Mouse (Mus musculus) gastrocnemius, adult 18-20 months (tissue): Measurements from ENCODE around the gene Xylt1. TPM values are rescaled to one million over a fixed set of nuclear protein-coding genes. Genes with fewer than 3 reads are reported as not detected.

Experiments
- DNase-seq: peaks from one replicate; pipeline ENCODE4 v3.0.0; 2021; ENCODE audit warnings: low spot score
- total RNA-seq, 2 experiments: library from RNA; stranded (reverse); gene quantifications; 2 replicates each; pipeline ENCODE4 v1.2.3; 2021

Gene Xylt1
- total RNA-seq, 2 experiments from 2014 or later: 8.2 to 9.3 TPM

DNA sequence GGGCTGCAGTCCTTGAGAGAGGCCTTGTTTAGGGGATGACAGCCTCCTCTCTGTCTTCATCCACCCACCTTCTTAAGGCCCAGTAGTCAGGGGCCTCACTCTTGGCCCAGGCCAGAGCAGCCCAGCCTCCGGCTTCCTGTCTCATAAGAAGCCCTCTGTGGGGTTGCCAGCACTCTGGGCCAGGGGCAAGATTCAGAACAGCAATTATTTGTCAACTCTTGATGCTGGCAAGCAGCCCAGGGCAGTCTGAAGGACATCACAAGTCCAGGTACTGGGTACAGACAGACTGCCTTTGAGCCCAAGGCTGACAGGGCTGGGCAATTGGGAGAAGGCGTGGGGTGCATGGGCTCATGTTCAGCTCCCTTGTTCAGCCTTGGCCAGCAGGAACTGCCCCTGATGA lies 129.3 kb downstream of the Xylt1 start:
- DNase-seq: no peak

DNA sequence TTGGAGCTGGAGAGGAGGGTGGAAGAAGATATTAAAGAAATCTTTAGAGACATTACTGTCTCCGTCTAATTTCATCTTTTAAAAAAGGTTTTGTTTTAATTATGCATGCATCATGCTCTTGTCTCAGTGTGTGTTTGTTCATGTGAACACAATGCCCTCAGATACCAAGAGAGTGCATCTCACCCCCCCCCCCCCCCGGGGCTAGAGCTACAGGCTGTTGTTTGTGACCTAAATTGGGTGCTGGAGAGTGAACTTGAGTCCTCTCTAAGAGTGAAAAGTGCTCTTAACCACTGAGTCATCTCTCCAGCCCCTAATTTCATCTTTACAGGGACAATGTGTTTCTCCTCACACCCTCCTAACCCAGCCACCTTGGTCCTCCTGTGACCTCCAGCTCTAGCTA lies 131.5 kb downstream of the Xylt1 start:
- DNase-seq: no peak

DNA sequence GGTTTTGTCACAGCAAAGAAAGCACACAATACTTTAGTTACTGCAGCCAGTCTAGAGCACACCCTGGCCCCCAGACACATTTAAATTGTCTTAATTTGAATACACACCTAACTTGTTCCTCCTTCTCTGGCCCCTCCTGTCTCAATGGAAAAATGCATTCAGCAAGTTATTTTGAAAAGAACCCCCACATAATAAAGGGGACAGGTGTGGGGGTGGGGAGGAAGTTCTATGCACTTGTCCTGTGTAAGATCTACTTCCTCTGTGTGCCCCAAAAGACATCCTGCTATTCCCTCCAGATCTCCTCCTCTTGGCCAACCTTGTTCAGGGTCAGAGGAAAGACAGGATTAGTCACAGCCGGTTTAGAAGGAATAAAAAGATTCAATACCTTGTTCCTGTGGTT lies 135.0 kb downstream of the Xylt1 start:
- DNase-seq: no peak

DNA sequence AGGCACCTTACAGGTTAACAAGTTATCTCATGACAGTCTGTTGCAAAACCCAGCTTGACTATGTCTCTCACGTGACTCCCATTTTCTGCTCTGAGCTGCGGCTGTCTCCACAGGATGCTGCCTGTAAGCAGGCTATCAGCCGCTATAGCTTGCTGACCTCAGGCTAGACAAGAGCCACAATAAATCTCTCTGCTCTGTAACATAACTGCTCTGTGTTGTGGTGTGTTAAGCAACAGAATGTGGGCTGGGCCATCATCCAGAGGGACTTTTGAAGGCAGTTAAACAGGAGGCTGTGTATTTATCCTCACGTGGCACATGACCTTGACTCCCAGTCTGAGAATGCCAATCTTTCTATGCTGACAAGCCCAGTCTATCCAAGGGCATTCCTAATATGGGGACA lies 136.1 kb downstream of the Xylt1 start:
- DNase-seq: no peak

DNA sequence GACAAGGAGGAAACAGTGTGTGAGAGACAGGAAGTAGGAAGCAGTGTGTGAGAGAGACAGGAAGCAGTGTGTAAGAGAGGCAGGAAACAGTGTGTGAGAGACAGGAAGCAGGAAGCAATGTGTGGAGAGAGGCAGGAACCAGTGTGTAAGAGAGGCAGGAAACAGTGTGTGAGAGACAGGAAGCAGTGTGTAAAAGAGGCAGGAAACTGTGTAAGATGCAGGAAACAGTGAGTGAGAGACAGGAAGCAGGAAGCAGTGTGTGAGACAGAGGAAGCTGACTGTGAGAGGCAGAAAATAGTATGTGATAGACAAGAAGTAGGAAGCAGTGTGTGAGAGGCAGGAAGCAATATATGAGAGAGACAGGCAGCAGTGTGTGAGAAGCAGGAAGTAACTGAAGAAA lies 140.6 kb downstream of the Xylt1 start:
- no peak for DNase-seq

DNA sequence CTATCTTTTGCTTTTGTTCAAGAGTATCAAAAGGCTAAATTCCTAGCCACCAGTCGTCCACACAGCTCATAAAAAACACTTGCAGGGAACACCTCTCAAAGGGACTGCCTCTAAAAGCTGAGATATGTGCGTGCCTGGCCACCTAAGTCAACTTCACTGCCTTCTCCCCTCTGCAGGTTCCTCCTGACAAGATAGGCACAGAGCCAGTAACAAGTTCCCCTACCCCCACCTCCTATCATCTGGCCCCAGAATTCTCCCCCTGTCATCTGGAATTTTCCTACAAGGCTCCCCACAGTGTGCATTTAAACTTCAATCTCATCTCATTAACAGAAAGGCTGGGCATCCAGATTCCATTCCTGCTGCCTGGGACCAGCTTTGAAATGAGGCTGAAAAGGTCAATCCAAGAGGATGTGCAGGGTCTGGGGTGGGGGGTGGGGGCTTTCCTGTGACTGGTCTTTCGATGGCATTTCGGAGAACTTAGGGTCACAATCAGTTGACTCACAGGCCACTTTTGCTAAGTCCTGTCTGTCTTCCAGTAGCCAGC lies 141.4 kb downstream of the Xylt1 start:
- no peak for DNase-seq

DNA sequence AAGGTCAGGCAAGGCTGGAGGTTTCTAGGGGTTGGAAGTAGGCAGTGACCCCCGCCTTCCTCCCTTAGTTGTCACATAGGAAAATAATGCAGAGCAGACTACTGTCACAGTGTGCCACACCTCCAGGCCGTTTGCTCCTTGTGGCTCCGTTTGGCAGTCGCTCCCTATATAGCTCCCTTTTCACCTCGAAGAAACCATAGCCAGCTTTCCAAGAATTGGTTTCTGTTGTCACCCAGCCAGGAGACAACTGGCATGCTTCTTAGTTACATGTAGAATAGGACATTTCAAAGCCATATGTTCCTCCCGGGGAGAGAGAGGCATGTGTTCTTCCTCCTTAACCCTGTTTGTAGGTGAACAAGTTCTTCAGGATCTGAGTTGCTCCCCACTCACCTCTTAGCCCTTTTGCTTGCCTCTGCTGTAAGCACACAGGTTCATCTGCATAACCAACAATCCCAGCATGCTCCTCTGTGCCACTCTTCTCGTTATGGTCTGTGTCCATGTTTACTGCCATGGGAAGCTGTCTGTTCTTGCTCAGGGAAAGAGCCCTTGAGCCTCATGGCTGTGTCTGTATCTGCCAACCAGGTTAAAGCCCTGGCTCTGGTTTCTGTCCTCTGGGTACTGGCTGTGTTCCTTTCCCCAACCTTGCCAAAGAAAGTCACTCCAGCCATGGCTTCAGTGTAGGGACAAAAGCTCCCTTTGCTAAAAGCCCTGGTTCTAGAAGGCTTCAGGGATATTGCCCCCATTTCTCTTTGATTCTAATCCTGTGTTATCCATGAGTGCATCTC lies 143.8 kb downstream of the Xylt1 start:
- DNase-seq: peak; percentile 69

DNA sequence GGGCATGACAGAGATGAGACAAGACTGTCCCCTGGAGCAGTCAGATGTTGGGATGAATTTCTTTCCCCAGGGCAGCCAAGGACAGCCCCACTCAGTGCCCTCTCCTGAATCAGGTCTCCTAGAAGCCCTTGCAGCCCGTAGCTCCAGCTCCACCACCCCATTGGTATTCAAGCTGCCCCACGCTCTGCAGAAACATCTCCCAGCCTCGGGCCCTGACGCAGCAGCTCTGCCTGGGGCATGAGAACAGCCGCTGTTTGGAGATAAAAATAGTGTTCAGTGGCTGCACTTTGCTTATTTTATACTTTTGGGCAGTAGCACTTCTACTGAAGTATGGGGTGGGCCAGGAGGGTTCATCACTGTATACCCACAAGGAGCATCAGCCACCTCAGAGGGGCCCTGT lies 144.9 kb downstream of the Xylt1 start:
- no peak for DNase-seq

DNA sequence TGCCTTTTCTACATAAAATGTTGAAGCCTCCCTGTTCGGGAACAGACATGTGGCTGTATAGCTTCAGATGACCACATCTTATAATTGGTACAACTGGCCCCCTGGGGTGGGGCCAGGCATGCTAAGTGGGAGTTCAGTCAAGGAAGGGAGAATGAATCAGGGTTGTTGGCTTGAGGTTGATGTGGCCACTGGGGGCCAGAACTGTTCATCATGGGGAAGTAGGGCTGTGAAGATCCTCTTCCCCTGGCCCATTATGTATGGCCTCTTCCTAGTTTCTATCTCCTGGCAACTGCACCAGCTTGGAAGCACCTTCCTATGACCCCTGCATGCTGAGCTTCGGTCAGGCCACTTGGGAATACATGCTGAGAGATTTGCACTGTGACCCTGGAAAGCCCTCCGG lies 145.8 kb downstream of the Xylt1 start:
- DNase-seq: no peak

- no peak for DNase-seq
These were observed 149.2 kb downstream of the Xylt1 start for GRCm38 (mm10) chr7:117529787-117530655.

DNA sequence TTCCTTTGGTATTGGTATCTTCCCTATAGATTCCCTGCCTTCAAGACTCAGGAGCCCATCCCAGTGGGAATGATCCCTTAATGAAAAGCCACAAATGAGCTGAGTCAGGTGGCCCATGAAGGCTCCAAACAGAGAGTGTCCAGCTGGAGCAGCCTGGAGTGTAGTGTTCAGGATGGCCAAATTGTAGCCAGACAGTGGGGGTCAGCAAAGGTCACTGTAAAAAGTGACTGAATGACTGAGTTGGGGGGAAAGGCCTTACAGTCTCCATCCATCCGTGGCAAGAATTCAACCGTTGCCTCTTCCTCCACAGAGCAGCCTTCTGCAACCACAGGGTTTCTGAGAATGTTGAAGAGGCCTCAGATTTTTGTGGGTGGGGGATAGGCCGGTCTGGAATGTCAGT lies 151.9 kb downstream of the Xylt1 start:
- DNase-seq: no peak

- no peak for DNase-seq
These were observed 152.4 kb downstream of the Xylt1 start for GRCm38 (mm10) chr7:117533164-117533563.

DNA sequence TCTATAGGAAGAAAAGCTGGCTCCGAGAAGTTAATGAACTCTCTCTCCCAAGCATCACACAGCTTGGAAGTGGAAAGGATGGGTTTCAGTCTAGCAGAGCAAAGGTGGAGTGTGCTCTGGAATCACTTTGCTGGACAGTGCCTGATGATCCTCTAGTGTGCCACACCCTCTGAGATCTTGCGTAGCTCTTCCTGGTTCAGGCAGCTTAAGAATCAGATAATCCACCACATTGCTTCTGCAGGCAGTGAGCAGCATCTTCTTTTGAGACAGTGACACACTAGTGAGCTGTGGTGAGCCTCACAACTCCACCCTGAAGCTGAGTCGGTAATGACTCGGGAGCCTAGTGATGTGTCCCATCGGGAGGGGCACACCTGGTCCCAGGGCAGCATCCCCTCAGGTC lies 159.2 kb downstream of the Xylt1 start:
- DNase-seq: no peak

- DNase-seq: no peak
These were observed 159.6 kb downstream of the Xylt1 start for GRCm38 (mm10) chr7:117540413-117540812.

GRCm38 (mm10) chr7:117541056-117541455 lies 160.3 kb downstream of the Xylt1 start:
- DNase-seq: no peak

DNA sequence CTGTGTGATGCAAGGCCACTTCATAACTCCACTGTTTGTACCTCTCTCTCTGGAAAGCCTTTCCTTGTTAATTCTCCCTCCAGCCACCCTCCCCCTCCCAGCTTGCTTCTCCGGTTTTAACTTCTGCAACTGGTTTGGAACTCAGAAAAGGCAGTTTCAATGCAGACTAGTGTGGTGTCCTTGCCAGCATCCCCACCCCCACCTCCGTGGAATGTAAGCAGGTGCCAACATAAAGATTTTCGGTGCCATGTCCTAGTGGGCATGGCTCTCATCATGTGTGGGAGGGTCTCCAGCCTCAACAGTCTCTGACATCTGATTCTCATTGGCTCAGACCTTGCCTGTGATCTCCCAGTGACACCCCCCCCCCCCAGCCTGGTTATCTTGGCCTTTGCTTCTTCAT lies 160.9 kb downstream of the Xylt1 start:
- no peak for DNase-seq

DNA sequence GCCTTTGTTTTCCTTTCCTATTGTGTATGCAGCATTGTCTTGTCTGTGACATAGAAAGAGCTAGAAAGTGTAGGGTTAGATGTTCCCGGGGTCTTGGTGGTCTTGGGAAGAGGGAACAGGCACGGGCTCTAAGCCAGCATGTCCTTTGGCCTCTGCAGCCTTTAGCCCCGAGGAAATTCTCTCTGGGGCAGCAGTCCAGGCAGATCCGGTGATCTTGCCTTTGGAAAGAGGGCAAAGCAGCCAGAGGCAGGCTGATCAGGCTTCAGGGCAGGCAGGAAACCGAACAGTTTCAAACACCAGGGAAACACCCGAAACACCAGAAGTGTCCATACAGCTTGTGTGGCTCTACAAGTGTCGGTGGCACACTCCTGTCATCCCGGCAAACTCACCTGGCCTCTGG lies 162.3 kb downstream of the Xylt1 start:
- no peak for DNase-seq

- no peak for DNase-seq
These were observed 163.3 kb downstream of the Xylt1 start for GRCm38 (mm10) chr7:117544126-117544525.

DNA sequence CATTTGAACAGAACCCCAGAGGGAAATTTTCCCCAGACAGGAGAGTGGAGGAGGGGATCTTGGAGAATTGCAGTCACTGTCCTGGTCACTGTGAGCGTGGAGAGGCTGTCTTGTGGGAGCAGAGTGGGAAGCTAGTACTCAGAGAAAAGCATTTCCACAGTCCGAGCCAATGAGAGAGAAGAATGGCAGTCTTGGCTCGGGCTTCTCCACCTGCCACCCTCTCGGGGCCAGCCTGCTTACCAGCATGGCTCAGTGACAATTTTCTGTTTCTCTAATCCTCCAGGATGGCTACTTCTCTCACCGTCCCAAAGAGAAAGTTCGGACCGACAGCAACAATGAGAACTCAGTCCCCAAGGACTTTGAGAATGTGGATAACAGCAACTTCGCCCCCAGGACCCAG lies 167.5 kb downstream of the Xylt1 start:
- DNase-seq: no peak

DNA sequence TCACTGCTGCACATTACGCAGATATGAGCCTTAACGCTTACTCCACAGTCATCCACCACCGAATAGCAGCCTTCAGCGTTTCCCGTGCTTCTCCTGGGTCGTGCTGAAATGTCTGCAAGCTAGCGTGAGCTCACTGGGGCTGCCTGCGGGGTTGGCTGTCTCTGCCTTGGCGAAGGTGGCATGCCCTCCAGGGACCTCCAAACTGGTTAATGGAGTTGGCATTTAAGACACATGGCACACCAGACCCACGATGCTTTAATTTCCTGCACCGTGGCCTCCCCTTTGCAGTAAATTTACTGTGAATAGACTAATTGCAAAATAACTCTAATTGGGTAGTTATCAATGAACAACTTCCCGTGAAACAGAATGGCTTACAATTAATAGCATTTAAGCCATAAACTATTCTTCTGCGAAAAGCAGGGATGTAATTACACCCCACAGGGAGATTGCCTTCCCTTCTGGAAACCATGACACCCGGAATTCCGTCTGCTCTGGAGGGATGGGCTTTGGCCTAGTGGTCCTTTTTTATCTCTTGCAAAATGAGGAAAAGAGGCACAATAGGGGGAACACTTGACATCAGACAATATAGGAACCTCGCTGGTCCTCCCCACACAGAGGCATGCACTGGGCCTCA lies 170.3 kb downstream of the Xylt1 start:
- DNase-seq: no peak

GRCm38 (mm10) chr7:117553228-117553627 lies 172.4 kb downstream of the Xylt1 start:
- peak; percentile 20 for DNase-seq

DNA sequence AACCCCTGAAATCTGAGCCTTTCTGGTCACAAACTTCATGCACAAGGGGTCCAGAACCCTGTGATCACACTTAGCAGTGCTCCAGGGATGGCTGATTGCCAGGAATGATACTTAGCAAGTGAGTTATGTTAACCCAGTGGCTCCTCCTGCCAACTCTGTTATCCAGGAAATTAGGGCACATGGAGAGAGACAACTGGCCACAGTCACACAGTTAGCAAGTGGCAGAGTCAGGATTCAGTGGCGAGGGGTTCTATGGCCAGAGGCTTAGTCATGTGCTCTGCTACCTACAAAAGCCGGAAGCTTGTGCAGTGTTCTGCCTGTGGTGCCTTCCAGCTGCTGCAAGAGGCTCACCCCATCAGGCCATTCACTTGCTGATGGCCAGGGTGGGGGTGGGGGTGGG lies 175.0 kb downstream of the Xylt1 start:
- DNase-seq: no peak
